Mouse (Mus musculus) heart, postnatal 0 days (tissue): ENCODE measurements around the gene Mras. TPM values are rescaled to one million over a fixed set of nuclear protein-coding genes. Genes with fewer than 3 reads are reported as not detected.

ENCODE experiments used
- ATAC-seq: fragments of 200-750 bp; cut with Nextera tagmentation; 2 replicates; pipeline ENCODE4 v1.8.0; 2017; ENCODE audit warnings: low read depth, moderate number of reproducible peaks, moderate library complexity; ENCODE audit not compliant: insufficient read depth
- DNase-seq: peaks from one replicate; pipeline ENCODE4 v3.0.0-alpha.2; 2016; ENCODE audit warnings: low spot score
- H3K27ac ChIP-seq: fragments of 300-500 bp; sonication (generic); 2 replicates; pipeline ENCODE4 v1.5.1; 2014; ENCODE audit warnings: low read depth, mild to moderate bottlenecking
- H3K27me3 ChIP-seq: fragments of 300-500 bp; sonication (generic); 2 replicates; pipeline ENCODE4 v1.6.1; 2014; ENCODE audit warnings: low read length, mixed read lengths; ENCODE audit not compliant: control insufficient read depth, insufficient read depth
- H3K36me3 ChIP-seq: fragments of 300-500 bp; sonication (generic); replicated peaks from 2 replicates; pipeline ENCODE4 v1.6.1; 2014; ENCODE audit warnings: low read length, mixed read lengths; ENCODE audit not compliant: control insufficient read depth, insufficient read depth
- H3K4me1 ChIP-seq: fragments of 300-500 bp; sonication (generic); 2 replicates; pipeline ENCODE4 v1.6.1; 2014; ENCODE audit warnings: antibody characterized with exemption; ENCODE audit not compliant: control insufficient read depth, insufficient read depth
- H3K4me2 ChIP-seq: fragments of 300-500 bp; sonication (generic); 2 replicates; pipeline ENCODE4 v1.6.1; 2014; ENCODE audit warnings: low read depth, mild to moderate bottlenecking, low read length, moderate library complexity
- H3K4me3 ChIP-seq: fragments of 300-500 bp; sonication (generic); 2 replicates; pipeline ENCODE4 v1.5.1; 2014; ENCODE audit warnings: low read depth, low read length
- H3K9ac ChIP-seq: fragments of 300-500 bp; sonication (generic); replicated peaks from 2 replicates; pipeline ENCODE4 v1.6.1; 2014; ENCODE audit warnings: low read depth, low read length, mixed read lengths
- H3K9me3 ChIP-seq: fragments of 300-500 bp; sonication (generic); replicated peaks from 2 replicates; pipeline ENCODE4 v1.6.1; 2016; ENCODE audit warnings: low read length; ENCODE audit not compliant: control insufficient read depth
- CTCF ChIP-seq: IDR thresholded peaks from 2 replicates; pipeline ENCODE4 v1.5.1; 2016; ENCODE audit warnings: antibody characterized with exemption, control low read depth, low read depth
- EP300 ChIP-seq: IDR thresholded peaks from 2 replicates; pipeline ENCODE4 v1.6.1; 2016; ENCODE audit warnings: antibody characterized with exemption, low read depth
- WGBS: fragments of 180-500 bp; shearing (Covaris S2); extraction: QIAGEN DNeasy Blood & Tissue Kit; methylation state at CpG from one replicate; pipeline ENCODE4 v1.1.7; 2014; 5-methylcytosine and 5-hydroxymethylcytosine counted together
- polyA plus RNA-seq: library from polyadenylated mRNA; unstranded; fragments of >200 nt; fragmentation: Nextera tagmentation; extraction: Ambion mirVana; gene quantifications from 2 replicates; pipeline ENCODE4 v1.2.1, GENCODE M21; 2015
- total RNA-seq: library from RNA; depleted of rRNA; stranded (reverse); fragments of >200 nt; gene quantifications from 2 replicates; pipeline ENCODE4 v1.2.3, GENCODE M21; 2014; ENCODE audit warnings: low replicate concordance

The Mras gene
- total and polyA plus RNA-seq, 2 experiments from 2014 or later: 13.0 to 15.8 TPM

GRCm38 (mm10) chr9:99428601-99429331 is 8.4 kb downstream of the Mras start:
- Histone ChIP-seq H3K27me3 (no peaks in the 10 kb centered on the region), H3K4me3 (no peak overlapping the region), H3K9me3 (no peaks in the 10 kb centered on the region), H3K9ac (no peak overlapping the region), H3K4me2 (no peak overlapping the region), H3K4me1 (no peaks in the 10 kb centered on the region; the same call in 1 of the 2 replicates), H3K27ac (no peak overlapping the region), H3K36me3 (no peaks in the 10 kb centered on the region)
- 46% methylated on average over 11 of the region's 11 CpGs for WGBS
- TF ChIP-seq EP300 (no peak), CTCF (no peak)
- no peak for DNase-seq
- no peak for ATAC-seq

GRCm38 (mm10) chr9:99425262-99425661 is 11.9 kb downstream of the Mras start:
- DNase-seq (no peak), ATAC-seq (no peak)
- 58% methylated on average over 9 of the region's 9 CpGs for WGBS
- Histone ChIP-seq H3K36me3 (no peaks in the 10 kb centered on the region), H3K9me3 (no peaks in the 10 kb centered on the region), H3K4me1 (no peaks in the 10 kb centered on the region; the same call in 1 of the 2 replicates), H3K27ac (no peak overlapping the region), H3K9ac (no peak overlapping the region), H3K4me2 (no peak overlapping the region), H3K27me3 (no peaks in the 10 kb centered on the region), H3K4me3 (no peak overlapping the region)
- TF ChIP-seq EP300: no peak
- no peak for TF ChIP-seq CTCF

GRCm38 (mm10) chr9:99424574-99424863 is 12.7 kb downstream of the Mras start:
- Histone ChIP-seq H3K27me3 (no peaks in the 10 kb centered on the region), H3K4me2 (no peak overlapping the region), H3K4me1 (no peaks in the 10 kb centered on the region; the same call in 1 of the 2 replicates), H3K36me3 (no peaks in the 10 kb centered on the region), H3K4me3 (no peak overlapping the region), H3K27ac (no peak overlapping the region), H3K9me3 (no peaks in the 10 kb centered on the region), H3K9ac (no peak overlapping the region)
- ATAC-seq (no peak), DNase-seq (no peak)
- 72% methylated on average over 4 of the region's 4 CpGs for WGBS
- TF ChIP-seq CTCF (no peak), EP300 (no peak)

GRCm38 (mm10) chr9:99423692-99424573 is 13.2 kb downstream of the Mras start:
- Histone ChIP-seq H3K9ac (no peak overlapping the region), H3K4me2 (no peak overlapping the region), H3K4me1 (no peaks in the 10 kb centered on the region; the same call in 1 of the 2 replicates), H3K9me3 (no peaks in the 10 kb centered on the region), H3K36me3 (no peaks in the 10 kb centered on the region), H3K4me3 (no peak overlapping the region), H3K27me3 (no peaks in the 10 kb centered on the region), H3K27ac (no peak overlapping the region)
- no peak for TF ChIP-seq CTCF
- TF ChIP-seq EP300: no peak
- DNase-seq: no peak
- WGBS: 73% methylated on average over 9 of the region's 9 CpGs
- ATAC-seq: no peak

GRCm38 (mm10) chr9:99421914-99422313 is 15.3 kb downstream of the Mras start:
- TF ChIP-seq EP300 (no peak), CTCF (no peak)
- no peak overlapping the region for H3K27ac ChIP-seq
- peaks cover 8% of the 10 kb centered on the region for H3K4me1 ChIP-seq
- 58% methylated on average over 3 of the region's 3 CpGs for WGBS
- H3K9ac ChIP-seq: no peak overlapping the region
- ATAC-seq: no peak
- no peaks in the 10 kb centered on the region for H3K9me3 ChIP-seq
- no peaks in the 10 kb centered on the region for H3K27me3 ChIP-seq
- no peak for DNase-seq
- no peak overlapping the region for H3K4me3 ChIP-seq
- no peak overlapping the region for H3K4me2 ChIP-seq
- no peaks in the 10 kb centered on the region for H3K36me3 ChIP-seq
